Mouse (Mus musculus): Measurements from ENCODE around the gene 0610040J01Rik.
A peak's percentile ranks its signal among the peaks of the same experiment; 100 is the strongest.

0610040J01Rik gene

GRCm38 (mm10) chr5:63903329-63903728 is 91.2 kb downstream of the 0610040J01Rik start:
- DNase-seq (ENCODE audit: low read depth, low spot score) = no peak

- peak; percentile 69 for DNase-seq (ENCODE audit: low read depth, low spot score)
Measured at GRCm38 (mm10) chr5:63906149-63907093, 94.3 kb downstream of the 0610040J01Rik start.

GRCm38 (mm10) chr5:63907513-63907912 is 95.3 kb downstream of the 0610040J01Rik start:
- no peak for DNase-seq (ENCODE audit: low read depth, low spot score)

GRCm38 (mm10) chr5:63910171-63910960 is 98.2 kb downstream of the 0610040J01Rik start:
- no peak for DNase-seq (ENCODE audit: low read depth, low spot score)

- DNase-seq (ENCODE audit: low read depth, low spot score) = no peak
Measured at GRCm38 (mm10) chr5:63914896-63915295, 102.7 kb downstream of the 0610040J01Rik start.

- no peak for DNase-seq (ENCODE audit: low read depth, low spot score)
Measured at GRCm38 (mm10) chr5:63916457-63917139, 104.4 kb downstream of the 0610040J01Rik start.

GRCm38 (mm10) chr5:63918201-63918600 is 106.0 kb downstream of the 0610040J01Rik start:
- no peak for DNase-seq (ENCODE audit: low read depth, low spot score)

- DNase-seq (ENCODE audit: low read depth, low spot score) = no peak
Measured at GRCm38 (mm10) chr5:63923305-63924025, 111.3 kb downstream of the 0610040J01Rik start.

GRCm38 (mm10) chr5:63925035-63925628 is 113.0 kb downstream of the 0610040J01Rik start:
- no peak for DNase-seq (ENCODE audit: low read depth, low spot score)

GRCm38 (mm10) chr5:63930824-63931358 is 118.7 kb downstream of the 0610040J01Rik start:
- no peak for DNase-seq (ENCODE audit: low read depth, low spot score)

- no peak for DNase-seq (ENCODE audit: low read depth, low spot score)
Measured at GRCm38 (mm10) chr5:63932829-63933228, 120.7 kb downstream of the 0610040J01Rik start.

GRCm38 (mm10) chr5:63935581-63935980 is 123.4 kb downstream of the 0610040J01Rik start:
- DNase-seq (ENCODE audit: low read depth, low spot score) = no peak

- DNase-seq (ENCODE audit: low read depth, low spot score) = no peak
Measured at GRCm38 (mm10) chr5:63936740-63937139, 124.6 kb downstream of the 0610040J01Rik start.

GRCm38 (mm10) chr5:63938575-63938974 is 126.4 kb downstream of the 0610040J01Rik start:
- no peak for DNase-seq (ENCODE audit: low read depth, low spot score)

GRCm38 (mm10) chr5:63941891-63942290 is 129.7 kb downstream of the 0610040J01Rik start:
- no peak for DNase-seq (ENCODE audit: low read depth, low spot score)

GRCm38 (mm10) chr5:63943291-63943690 is 131.1 kb downstream of the 0610040J01Rik start:
- DNase-seq (ENCODE audit: low read depth, low spot score) = no peak

GRCm38 (mm10) chr5:63947526-63947925 is 135.4 kb downstream of the 0610040J01Rik start:
- no peak for DNase-seq (ENCODE audit: low read depth, low spot score)

- DNase-seq (ENCODE audit: low read depth, low spot score) = no peak
Measured at GRCm38 (mm10) chr5:63949195-63949594, 137.0 kb downstream of the 0610040J01Rik start.

Measured in embryo, embryonic 11.5 days (tissue).